Mouse (Mus musculus) neural tube, postnatal 0 days (tissue): ENCODE data around the gene Etfbkmt. TPM values are rescaled to one million over a fixed set of nuclear protein-coding genes. Genes with fewer than 3 reads are reported as not detected.

ENCODE experiments used
- polyA plus RNA-seq: library from polyadenylated mRNA; unstranded; fragments of >200 nt; fragmentation: Nextera tagmentation; extraction: Ambion mirVana; gene quantifications from 2 replicates; pipeline ENCODE4 v1.2.1, GENCODE M21; 2015

Gene Etfbkmt
- 5.5 and 5.9 TPM in 2 replicates for polyA plus RNA-seq

DNA sequence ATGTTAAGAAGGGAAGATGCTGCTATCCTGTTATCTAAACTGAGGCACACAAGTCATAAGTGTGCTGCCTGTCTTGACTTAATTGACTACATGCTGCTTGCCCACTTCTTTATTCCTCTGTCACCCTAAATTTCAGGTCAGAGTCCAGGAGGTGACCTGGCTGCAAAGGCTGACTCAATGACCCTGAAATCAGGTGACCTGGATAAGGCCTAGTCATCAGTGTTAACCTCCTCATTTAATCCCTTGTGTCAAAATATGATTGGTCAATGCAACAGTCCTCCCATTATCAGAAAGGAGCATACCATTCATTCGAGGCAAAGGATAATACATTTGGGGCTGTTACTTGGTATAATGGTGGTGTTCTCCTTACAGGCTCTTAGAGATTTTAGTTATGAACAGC is at the start of gene Etfbkmt:
Gene Etfbkmt, plus strand, starts transcription at position 379 of the 400 bp plus-strand sequence.

DNA sequence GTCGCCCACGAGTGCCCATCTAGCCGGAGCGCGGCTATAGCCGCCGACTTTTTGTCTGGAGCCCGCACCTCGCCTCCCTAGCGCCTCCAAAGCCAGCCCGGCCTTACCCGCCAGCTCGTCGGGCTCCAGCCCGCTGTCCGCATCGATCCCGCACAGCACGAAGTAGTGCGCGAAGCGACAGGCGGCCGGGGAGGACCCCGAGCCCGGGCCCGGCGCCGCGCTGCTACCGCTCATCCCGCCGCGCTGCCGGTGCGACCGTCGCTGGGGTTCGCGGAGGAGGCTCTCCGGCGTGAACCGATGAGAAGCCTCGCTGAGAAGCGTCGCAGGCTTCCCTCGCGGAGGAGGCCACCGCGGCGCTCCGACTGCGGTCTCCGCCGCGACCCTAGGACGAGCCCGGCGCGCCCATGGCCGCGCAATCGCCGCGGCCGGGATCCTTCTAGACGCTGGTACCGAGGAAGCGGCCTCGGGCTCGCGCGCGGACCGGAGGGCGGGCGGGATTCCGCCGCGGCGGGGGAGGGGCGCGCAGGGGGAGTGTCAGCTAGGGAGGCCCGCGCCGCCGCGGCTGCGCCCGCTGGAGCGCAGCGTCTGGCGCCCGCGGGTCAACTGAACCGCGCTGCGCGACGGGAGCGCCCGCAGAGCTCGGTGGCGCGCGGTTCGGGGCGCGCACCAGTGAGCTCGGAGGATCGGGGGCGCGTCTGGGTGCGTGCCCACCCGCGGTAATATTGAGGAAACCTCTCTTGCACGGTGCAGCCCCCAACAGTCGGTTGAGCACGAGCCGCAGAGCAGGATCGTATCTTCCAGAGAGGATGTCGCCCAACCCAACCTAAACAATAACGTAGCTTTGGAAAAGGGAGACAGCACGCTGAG is 38.3 kb upstream of the Etfbkmt start, which contains the start of gene Dennd5b:
Gene Dennd5b, minus strand, starts transcription at position 605 of the 867 bp plus-strand sequence.

DNA sequence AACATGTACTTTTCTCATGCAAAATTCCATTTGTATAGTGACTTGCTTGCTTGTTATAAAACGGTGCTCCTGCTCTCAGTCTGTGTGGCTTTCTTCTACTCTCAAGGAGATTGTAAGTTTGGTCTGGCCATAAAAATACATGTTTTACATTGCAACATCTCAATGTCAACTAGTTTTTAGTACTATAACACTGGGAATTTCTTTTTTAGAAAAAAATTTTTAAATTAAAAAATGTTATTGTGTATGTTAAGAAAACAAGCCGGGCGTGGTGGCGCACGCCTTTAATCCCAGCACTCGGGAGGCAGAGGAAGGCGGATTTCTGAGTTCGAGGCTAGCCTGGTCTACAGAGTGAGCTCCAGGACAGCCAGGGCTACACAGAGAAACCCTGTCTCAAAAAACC is 9.8 kb upstream of the Etfbkmt start, which contains the start of gene Gm10203:
Gene Gm10203, plus strand, starts transcription at position 301 of the 400 bp plus-strand sequence.

DNA sequence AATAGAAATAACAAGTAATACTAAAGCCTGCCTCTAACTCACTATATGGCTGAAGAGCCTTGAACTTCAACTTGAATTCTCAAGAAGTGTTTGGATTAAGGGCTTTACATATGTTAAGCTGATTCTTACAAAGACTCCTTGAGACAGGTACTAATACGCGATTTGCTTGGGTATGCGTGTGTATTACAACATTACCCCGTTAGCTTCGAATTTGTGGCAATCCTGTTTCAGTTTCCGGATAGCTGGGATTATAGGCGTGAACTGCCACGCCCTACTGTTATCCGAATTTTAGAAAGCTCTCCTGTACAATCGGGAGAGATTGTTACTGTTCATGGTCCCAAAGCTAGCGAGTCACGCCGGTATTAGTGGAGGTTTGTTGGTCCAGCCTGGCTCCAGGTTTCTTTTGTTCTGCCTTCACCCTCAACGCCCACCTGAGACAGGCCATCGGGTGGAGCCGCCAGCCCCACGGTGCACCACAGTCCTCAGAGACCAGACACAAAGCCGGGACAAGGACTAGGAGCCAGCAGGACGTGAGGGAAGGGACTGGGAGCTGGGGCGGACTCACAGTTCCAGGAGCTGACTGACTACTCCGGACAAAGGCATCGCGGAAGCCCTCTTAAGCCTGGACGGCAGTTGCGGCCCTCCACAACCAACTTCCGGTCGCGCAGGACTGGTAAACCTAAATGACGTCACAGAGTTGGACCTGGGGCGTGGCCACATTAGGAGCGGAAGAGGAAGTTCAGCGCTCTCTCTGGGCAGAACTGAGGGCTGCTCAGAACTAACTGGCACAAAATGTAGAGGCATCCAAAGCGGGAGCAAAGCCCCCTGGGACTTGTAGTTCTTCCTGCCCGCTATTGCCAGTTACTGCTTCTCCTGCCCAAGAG is 48.6 kb downstream of the Etfbkmt start, which contains the start of gene Amn1:
Gene Amn1, minus strand, starts transcription at position 672 of the 884 bp plus-strand sequence.

Other genes with a start within 250 kb of the Etfbkmt start
- 6.9 and 7.9 TPM in 2 replicates for gene Caprin2, start 243.6 kb upstream of the Etfbkmt start, polyA plus RNA-seq
- 6.6 and 6.8 TPM in 2 replicates for gene Sinhcaf, start 193.4 kb upstream of the Etfbkmt start, polyA plus RNA-seq
- gene Dennd5b, start 38.2 kb upstream of the Etfbkmt start, polyA plus RNA-seq: 12.3 and 13.3 TPM in 2 replicates
- gene Gm10203, start 9.7 kb upstream of the Etfbkmt start, polyA plus RNA-seq: not detected in 2 replicates
- gene Amn1, start 48.9 kb downstream of the Etfbkmt start, polyA plus RNA-seq: 78.0 and 81.6 TPM in 2 replicates
- gene Resf1, start 169.6 kb downstream of the Etfbkmt start, polyA plus RNA-seq: 17.0 and 19.7 TPM in 2 replicates